Mouse (Mus musculus) ovary, adult 18-20 months (tissue): Measurements from ENCODE around the gene Fam129b.
"Not testable (repeated sequence)": the region's sequence is repeated elsewhere in the genome, so short reads cannot be mapped to it uniquely, and the experiment has no call there.

Experiments used
- DNase-seq: peaks from one replicate; pipeline ENCODE4 v3.0.0; 2022; ENCODE audit warnings: low spot score, mixed read lengths

The Fam129b gene

GRCm38 (mm10) chr2:32875675-32876489 is at the start of gene Fam129b:
Fam129b (plus strand) TSS chr2:32876114.
- DNase-seq: peak; percentile 81

GRCm38 (mm10) chr2:32828979-32829676 is 46.8 kb upstream of the Fam129b start:
- no peak for DNase-seq

GRCm38 (mm10) chr2:32834496-32834895 is 41.4 kb upstream of the Fam129b start:
- no peak for DNase-seq

- DNase-seq: no peak
These were observed 40.3 kb upstream of the Fam129b start for GRCm38 (mm10) chr2:32835588-32835987.

- DNase-seq: no peak
These were observed 37.6 kb upstream of the Fam129b start for GRCm38 (mm10) chr2:32838147-32838884.

GRCm38 (mm10) chr2:32839261-32839660 is 36.7 kb upstream of the Fam129b start:
- DNase-seq: no peak

GRCm38 (mm10) chr2:32841099-32841498 is 34.8 kb upstream of the Fam129b start:
- no peak for DNase-seq

- no peak for DNase-seq
These were observed 33.4 kb upstream of the Fam129b start for GRCm38 (mm10) chr2:32842558-32842957.

- DNase-seq: no peak
These were observed 30.3 kb upstream of the Fam129b start for GRCm38 (mm10) chr2:32845572-32846100.

GRCm38 (mm10) chr2:32846101-32846804 is 29.7 kb upstream of the Fam129b start:
- DNase-seq: no peak

- peak; percentile 85 for DNase-seq
These were observed 29.0 kb upstream of the Fam129b start, which contains the start of gene Stxbp1 for GRCm38 (mm10) chr2:32846805-32847467. Stxbp1 (minus strand) TSS chr2:32847245.

- DNase-seq: no peak
These were observed 28.5 kb upstream of the Fam129b start for GRCm38 (mm10) chr2:32847468-32847821.

- no peak for DNase-seq
These were observed 23.8 kb upstream of the Fam129b start for GRCm38 (mm10) chr2:32852156-32852555.

GRCm38 (mm10) chr2:32853716-32854115 is 22.2 kb upstream of the Fam129b start:
- not testable (repeated sequence) for DNase-seq

- DNase-seq: peak; percentile 63
These were observed 21.7 kb upstream of the Fam129b start for GRCm38 (mm10) chr2:32854206-32854605.

GRCm38 (mm10) chr2:32855046-32855785 is 20.7 kb upstream of the Fam129b start:
- DNase-seq: no peak

GRCm38 (mm10) chr2:32855790-32856465 is 20.0 kb upstream of the Fam129b start:
- DNase-seq: no peak

- DNase-seq: peak; percentile 66
These were observed 18.3 kb upstream of the Fam129b start for GRCm38 (mm10) chr2:32857584-32857983.

- DNase-seq: no peak
These were observed 16.8 kb upstream of the Fam129b start for GRCm38 (mm10) chr2:32859010-32859621.
